Mouse (Mus musculus) embryonic fibroblast, embryonic 13.5 days (primary cell): ENCODE data around the gene Cacna1i.

Experiments used
- CTCF ChIP-seq: IDR thresholded peaks from 2 replicates; pipeline ENCODE4 v1.5.1; 2011; ENCODE audit warnings: mild to moderate bottlenecking, control low read depth, low read length, moderate library complexity, borderline replicate concordance; ENCODE audit not compliant: insufficient read depth
- POLR2A ChIP-seq: IDR thresholded peaks from 2 replicates; pipeline ENCODE4 v1.6.1; 2011; ENCODE audit warnings: low read depth, mild to moderate bottlenecking, control low read depth, low read length, moderate library complexity

DNA sequence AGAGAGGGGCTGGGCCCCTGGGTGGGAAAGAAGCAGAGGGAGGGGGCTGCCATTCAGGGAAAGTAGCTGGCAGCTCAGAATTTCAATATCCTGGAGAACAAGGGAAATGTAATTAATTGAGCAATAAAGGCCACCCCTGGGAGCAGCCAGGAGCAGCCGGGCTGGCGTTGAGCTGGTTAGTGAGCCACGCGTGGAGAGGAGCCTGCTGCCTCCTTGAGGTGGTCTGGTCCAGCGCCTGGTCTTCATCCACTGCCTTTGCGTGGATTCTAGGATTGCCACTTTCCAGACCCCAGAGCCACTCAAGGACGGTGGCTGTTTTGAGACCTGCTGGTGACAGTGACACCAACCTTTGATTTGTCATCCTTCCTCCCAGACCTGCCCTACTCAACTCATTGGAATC, 59.5 kb downstream of the Cacna1i start:
- TF ChIP-seq CTCF: no peak
- TF ChIP-seq POLR2A: no peak
